Mouse (Mus musculus): ENCODE data around the gene Ppm1n. TPM values are rescaled to one million over a fixed set of nuclear protein-coding genes. Genes with fewer than 3 reads are reported as not detected.

The Ppm1n gene
- polyA plus RNA-seq, 1 experiment from 2014 or later, result 0.16 TPM

DNA sequence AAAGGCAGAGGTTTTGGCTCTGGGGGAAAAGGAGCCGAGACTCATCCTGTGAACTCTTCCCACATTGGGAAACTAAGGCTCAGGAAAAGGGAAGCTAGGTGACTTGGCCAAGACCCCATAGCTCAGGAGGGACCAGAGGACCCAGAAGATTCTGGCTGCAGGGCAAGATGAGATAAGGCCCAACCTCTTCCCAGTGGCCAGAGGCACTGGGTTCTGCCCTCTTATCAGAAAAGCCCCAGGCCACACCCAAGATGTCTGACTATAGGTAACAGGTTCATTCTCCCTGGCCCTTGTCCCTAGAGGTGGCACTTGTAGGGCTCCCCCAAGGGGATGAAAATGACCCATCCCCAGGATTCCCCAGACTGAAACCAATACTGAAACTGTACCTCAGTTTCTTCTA lies 33.0 kb downstream of the Ppm1n start:
- H3K4me1 ChIP-seq, result 0 out of 2 replicates have a peak, but pooled peaks cover 2% of the 10 kb centered on the region
- no peak overlapping the region for H3K4me3 ChIP-seq
- no peaks in the 10 kb centered on the region for H3K27me3 ChIP-seq (ENCODE audit: low read depth, poor library complexity, severe bottlenecking)
- H3K9me3 ChIP-seq (replicated peaks), result no peaks in the 10 kb centered on the region
- no peak for DNase-seq (ENCODE audit: low spot score)
- peaks cover 37% of the 10 kb centered on the region for H3K36me3 ChIP-seq
- WGBS, result 97% methylated on average over 1 of the region's 1 CpGs
- H3K27ac ChIP-seq, result no peak overlapping the region

DNA sequence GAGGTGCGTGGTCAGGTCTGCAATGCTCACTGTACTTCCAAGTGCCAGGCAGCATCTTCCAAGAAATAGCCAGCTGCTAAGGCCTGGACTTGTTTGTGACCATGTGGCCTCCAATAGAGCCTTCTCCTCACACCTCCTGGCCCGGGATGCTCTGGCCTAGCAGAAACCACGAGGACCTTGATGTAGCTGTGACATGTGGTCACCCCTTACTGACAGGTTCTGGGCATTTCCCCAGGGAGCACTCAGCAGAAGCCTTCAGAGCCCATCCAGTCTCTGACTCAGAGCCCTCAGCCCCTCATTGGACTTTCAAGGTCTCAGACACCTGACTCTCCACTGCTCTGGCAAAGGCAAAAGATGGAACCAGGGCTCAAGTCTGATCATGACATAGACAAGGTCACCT lies 34.8 kb downstream of the Ppm1n start:
- no peak for DNase-seq (ENCODE audit: low spot score)
- Histone ChIP-seq H3K9me3 (replicated peaks) (no peaks in the 10 kb centered on the region), H3K4me1 (0 out of 2 replicates have a peak, but pooled peaks cover 6% of the 10 kb centered on the region), H3K27ac (no peak overlapping the region), H3K36me3 (peaks cover 47% of the 10 kb centered on the region), H3K27me3 (ENCODE audit: low read depth, poor library complexity, severe bottlenecking) (no peaks in the 10 kb centered on the region), H3K4me3 (no peak overlapping the region)
- WGBS, result 91% methylated on average over 3 of the region's 3 CpGs

DNA sequence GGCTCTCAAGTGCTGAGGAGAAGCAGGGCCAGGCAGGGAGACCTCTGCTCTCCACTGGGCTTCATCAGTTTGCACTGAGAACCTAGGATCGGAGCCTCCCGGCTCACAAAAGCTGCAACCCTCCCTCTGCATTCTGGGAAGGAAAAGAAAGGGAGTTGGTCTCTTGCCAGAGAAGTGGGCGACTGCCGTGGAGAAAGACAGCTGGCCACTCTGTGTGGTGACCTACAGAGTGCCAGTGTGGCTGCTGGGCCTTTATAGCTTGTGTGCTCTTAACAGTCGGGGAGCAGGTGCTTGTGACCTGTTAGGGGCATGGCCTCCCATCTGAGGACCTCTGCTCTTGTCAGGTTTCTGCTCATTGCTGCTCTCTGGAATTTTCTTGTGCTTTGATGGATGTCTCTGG lies 36.0 kb downstream of the Ppm1n start:
- no peaks in the 10 kb centered on the region for H3K9me3 ChIP-seq (replicated peaks)
- DNase-seq (ENCODE audit: low spot score), result no peak
- H3K36me3 ChIP-seq, result peaks cover 47% of the 10 kb centered on the region
- H3K27me3 ChIP-seq (ENCODE audit: low read depth, poor library complexity, severe bottlenecking), result no peaks in the 10 kb centered on the region
- no peak overlapping the region for H3K4me3 ChIP-seq
- no peak overlapping the region for H3K27ac ChIP-seq
- 0 out of 2 replicates have a peak, but pooled peaks cover 7% of the 10 kb centered on the region for H3K4me1 ChIP-seq
- 89% methylated on average over 5 of the region's 5 CpGs for WGBS

DNA sequence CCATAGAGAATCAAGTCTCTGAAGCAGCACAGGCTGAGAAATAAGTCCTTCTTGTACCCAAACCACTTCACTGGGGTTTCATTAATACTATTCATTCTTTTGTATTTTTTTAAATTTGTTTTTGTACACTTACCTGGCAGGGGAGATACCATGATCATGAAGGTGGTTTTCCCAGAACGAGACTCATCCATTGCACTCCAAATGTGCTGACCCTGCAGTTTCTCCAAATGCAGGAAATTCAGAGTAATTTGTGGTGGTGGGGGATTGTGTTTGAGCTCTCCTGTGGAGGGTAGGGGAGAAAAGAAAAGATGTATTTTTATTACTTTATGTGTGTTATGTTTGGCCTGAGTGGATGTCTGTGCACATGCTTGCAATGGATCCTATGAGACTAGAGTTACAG lies 37.9 kb downstream of the Ppm1n start:
- Histone ChIP-seq H3K27me3 (ENCODE audit: low read depth, poor library complexity, severe bottlenecking) (no peaks in the 10 kb centered on the region), H3K36me3 (peaks cover 38% of the 10 kb centered on the region), H3K4me3 (no peak overlapping the region), H3K9me3 (replicated peaks) (no peaks in the 10 kb centered on the region), H3K4me1 (0 out of 2 replicates have a peak, but pooled peaks cover 7% of the 10 kb centered on the region), H3K27ac (no peak overlapping the region)
- 98% methylated on average over 1 of the region's 1 CpGs for WGBS
- no peak for DNase-seq (ENCODE audit: low spot score)

DNA sequence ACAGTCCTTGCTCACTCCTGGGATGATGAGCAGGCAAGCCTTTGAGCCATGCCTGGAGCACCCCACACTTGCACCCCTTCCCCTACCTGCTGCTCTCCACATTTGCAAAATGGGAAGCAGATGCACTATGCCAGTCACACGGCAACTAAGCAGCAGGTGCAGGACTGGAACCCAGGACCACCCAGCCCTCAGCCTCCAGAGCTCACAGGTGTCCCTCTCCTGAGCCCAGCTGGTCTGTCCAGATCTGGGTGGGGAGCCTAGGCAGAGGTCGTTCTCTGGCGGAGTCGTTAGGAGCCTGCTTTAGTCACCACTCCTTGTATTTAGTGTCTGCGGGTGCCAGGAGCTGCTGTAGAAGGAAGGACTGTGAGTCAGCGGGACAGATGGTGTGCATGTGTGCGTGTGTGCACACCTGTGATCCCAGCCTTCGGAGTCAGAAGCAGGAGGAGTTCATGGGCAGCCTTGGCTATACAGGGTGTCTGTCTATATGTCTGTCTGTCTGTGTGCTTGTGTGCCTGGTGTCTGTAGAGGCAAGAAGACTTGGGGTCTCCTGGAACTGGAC lies 38.9 kb downstream of the Ppm1n start:
- 92% methylated on average over 8 of the region's 8 CpGs for WGBS
- H3K9me3 ChIP-seq (replicated peaks), result no peaks in the 10 kb centered on the region
- no peak overlapping the region for H3K27ac ChIP-seq
- no peak for DNase-seq (ENCODE audit: low spot score)
- 0 out of 2 replicates have a peak, but pooled peaks cover 7% of the 10 kb centered on the region for H3K4me1 ChIP-seq
- H3K36me3 ChIP-seq, result peaks cover 28% of the 10 kb centered on the region
- H3K4me3 ChIP-seq, result no peak overlapping the region
- no peaks in the 10 kb centered on the region for H3K27me3 ChIP-seq (ENCODE audit: low read depth, poor library complexity, severe bottlenecking)

DNA sequence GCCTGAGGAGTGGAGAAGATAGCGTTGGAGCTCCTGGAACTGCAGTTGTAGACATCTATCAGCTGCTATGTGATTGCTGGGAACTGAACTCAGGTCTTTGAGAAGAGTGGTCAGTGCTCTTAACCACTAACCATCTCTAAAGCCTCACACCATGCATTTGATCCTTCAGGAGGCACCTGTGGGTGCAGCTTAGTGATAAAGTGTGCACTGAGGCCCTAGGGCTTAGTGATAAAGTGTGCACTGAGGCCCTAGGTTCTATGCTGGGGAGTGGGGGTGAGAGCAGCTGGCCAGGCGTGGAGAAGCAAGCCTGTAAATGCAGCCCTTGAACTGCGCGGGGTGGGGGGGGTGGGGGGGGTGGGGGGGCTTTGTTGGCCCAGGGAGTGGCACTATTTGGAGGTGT lies 39.9 kb downstream of the Ppm1n start:
- H3K27me3 ChIP-seq (ENCODE audit: low read depth, poor library complexity, severe bottlenecking), result no peaks in the 10 kb centered on the region
- H3K27ac ChIP-seq, result no peak overlapping the region
- WGBS, result 67% methylated on average over 4 of the region's 4 CpGs
- 0 out of 2 replicates have a peak, but pooled peaks cover 7% of the 10 kb centered on the region for H3K4me1 ChIP-seq
- H3K9me3 ChIP-seq (replicated peaks), result no peaks in the 10 kb centered on the region
- no peak overlapping the region for H3K4me3 ChIP-seq
- peaks cover 18% of the 10 kb centered on the region for H3K36me3 ChIP-seq
- no peak for DNase-seq (ENCODE audit: low spot score)

DNA sequence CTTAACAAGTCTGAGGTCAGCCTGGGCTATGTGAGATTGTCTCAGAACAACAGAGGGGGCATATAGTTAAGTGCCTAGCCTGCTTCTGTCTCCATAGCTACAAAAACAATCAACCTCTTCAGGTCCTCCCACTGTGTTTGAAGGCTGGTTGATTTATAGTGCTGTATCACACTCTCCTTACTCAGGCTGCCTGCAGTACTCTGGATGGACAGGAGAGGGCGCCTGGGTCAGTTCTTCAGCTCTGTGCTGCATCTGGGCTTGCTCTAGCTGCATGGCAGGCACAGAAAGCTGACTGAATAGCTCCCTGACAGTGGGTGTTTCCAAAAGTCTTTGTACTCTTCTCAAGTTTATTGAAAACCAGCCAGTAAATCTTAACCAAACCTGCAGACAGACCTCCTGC lies 40.4 kb downstream of the Ppm1n start:
- DNase-seq (ENCODE audit: low spot score), result peak; percentile 93
- Histone ChIP-seq H3K4me1 (0 out of 2 replicates have a peak, but pooled peaks cover 7% of the 10 kb centered on the region), H3K36me3 (peaks cover 16% of the 10 kb centered on the region), H3K27ac (no peak overlapping the region), H3K27me3 (ENCODE audit: low read depth, poor library complexity, severe bottlenecking) (no peaks in the 10 kb centered on the region), H3K4me3 (no peak overlapping the region), H3K9me3 (replicated peaks) (no peaks in the 10 kb centered on the region)
- WGBS, result 0% methylated on average over 1 of the region's 1 CpGs

DNA sequence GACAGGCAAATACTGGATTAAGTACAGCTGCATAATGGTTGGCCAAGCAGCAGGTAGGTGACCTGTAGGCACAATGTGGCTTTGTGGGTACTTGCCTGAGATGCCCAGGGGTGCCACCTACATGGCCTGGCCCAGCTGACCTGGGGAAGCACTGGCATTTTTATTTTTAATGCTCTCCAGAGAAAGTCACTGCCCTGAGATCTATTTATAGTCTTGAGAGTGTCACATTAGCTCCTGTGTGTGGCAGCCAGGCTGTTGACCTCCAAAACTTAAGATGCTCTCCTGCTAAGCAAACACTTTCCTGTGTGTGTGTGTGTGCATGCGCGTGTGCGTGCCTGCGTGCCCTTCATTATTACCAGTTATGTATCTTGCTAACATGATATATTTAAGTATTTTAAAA lies 41.5 kb downstream of the Ppm1n start:
- Histone ChIP-seq H3K36me3 (peaks cover 20% of the 10 kb centered on the region), H3K27me3 (ENCODE audit: low read depth, poor library complexity, severe bottlenecking) (no peaks in the 10 kb centered on the region), H3K4me1 (0 out of 2 replicates have a peak, but pooled peaks cover 7% of the 10 kb centered on the region), H3K4me3 (no peak overlapping the region), H3K9me3 (replicated peaks) (no peaks in the 10 kb centered on the region), H3K27ac (no peak overlapping the region)
- WGBS, result 95% methylated on average over 4 of the region's 4 CpGs
- no peak for DNase-seq (ENCODE audit: low spot score)

DNA sequence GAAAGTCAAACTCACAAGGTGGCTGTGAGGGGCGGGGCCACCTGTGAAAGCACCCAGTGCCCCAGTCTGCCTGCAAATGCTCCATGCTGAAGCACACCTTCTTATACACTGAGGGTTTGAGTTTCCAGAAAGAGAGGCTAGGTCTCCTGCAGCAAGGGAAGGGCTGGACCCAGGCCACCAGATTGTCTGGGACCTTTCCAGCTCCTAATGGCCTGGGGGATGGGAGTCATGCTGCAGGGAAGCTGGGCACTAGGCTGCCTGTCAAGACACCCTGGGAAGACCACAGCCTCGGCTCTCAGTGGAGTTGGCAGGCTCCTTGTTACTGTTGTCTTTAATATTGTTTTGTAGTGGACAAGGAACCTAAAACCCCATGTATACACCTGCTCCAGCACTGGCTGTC lies 43.5 kb downstream of the Ppm1n start:
- WGBS, result 80% methylated on average over 2 of the region's 2 CpGs
- H3K27ac ChIP-seq, result no peak overlapping the region

DNA sequence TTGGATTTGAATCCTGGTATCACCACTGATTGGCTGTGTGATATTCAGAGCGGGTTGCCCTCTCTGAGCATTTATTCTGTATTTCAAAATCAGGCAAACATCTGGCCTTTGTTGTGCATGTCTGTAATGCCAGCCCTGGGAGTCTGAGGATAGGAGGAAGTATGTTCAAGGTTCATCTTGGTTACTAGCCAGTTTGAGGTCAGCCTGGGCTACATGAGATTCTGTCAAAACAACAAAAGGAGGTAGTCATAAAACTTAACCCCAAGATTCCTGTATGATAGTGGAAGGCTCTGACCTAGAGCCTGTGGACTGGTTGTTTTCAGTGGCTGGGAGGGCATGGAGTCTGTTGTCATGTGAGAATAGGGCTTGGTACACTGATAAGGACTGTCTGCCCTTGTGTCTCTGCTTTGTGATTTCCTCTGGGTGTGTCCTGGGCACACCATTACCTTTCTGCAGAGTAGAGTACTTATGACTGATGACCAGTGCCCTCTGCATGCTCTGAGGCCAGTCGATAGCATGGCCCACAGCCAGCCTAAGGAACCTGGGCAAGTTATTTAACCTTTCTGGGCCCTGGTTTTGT lies 44.7 kb downstream of the Ppm1n start:
- Histone ChIP-seq H3K27me3 (ENCODE audit: low read depth, poor library complexity, severe bottlenecking) (no peaks in the 10 kb centered on the region), H3K4me1 (0 out of 2 replicates have a peak, but pooled peaks cover 4% of the 10 kb centered on the region), H3K27ac (no peak overlapping the region), H3K4me3 (no peak overlapping the region), H3K9me3 (replicated peaks) (no peaks in the 10 kb centered on the region), H3K36me3 (peaks cover 34% of the 10 kb centered on the region)
- 95% methylated on average over 2 of the region's 2 CpGs for WGBS
- no peak for DNase-seq (ENCODE audit: low spot score)

More for the DNA sequence above, 43.5 kb downstream of the Ppm1n start:
- Histone ChIP-seq H3K9me3 (replicated peaks) (no peaks in the 10 kb centered on the region), H3K4me3 (no peak overlapping the region), H3K36me3 (peaks cover 32% of the 10 kb centered on the region), H3K4me1 (0 out of 2 replicates have a peak, but pooled peaks cover 7% of the 10 kb centered on the region), H3K27me3 (ENCODE audit: low read depth, poor library complexity, severe bottlenecking) (no peaks in the 10 kb centered on the region)
- DNase-seq (ENCODE audit: low spot score), result no peak

DNA sequence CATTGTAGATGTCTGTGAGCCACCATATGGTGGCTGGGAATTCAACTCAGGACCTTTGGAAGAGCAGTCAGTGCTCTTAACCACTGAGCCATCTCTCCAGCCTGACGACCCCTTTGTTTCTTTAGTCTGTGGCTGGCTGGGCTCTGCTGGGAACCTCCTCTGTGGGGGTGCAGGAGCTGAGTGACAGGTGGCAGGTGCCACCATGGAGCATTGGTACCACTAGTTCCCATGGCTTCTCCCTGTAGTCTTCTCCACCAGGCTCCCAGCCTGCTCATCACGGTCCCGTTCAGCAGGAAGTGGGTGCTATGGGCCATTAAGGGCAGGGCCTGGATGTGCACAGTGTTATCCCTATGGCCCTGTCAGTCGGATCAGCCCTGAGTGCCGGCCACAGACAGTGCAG lies 45.2 kb downstream of the Ppm1n start:
- no peaks in the 10 kb centered on the region for H3K9me3 ChIP-seq (replicated peaks)
- no peak for DNase-seq (ENCODE audit: low spot score)
- 84% methylated on average over 5 of the region's 5 CpGs for WGBS
- H3K4me3 ChIP-seq, result no peak overlapping the region
- no peaks in the 10 kb centered on the region for H3K27me3 ChIP-seq (ENCODE audit: low read depth, poor library complexity, severe bottlenecking)
- no peak overlapping the region for H3K27ac ChIP-seq
- peaks cover 36% of the 10 kb centered on the region for H3K36me3 ChIP-seq
- H3K4me1 ChIP-seq, result peaks cover 7% of the 10 kb centered on the region

DNA sequence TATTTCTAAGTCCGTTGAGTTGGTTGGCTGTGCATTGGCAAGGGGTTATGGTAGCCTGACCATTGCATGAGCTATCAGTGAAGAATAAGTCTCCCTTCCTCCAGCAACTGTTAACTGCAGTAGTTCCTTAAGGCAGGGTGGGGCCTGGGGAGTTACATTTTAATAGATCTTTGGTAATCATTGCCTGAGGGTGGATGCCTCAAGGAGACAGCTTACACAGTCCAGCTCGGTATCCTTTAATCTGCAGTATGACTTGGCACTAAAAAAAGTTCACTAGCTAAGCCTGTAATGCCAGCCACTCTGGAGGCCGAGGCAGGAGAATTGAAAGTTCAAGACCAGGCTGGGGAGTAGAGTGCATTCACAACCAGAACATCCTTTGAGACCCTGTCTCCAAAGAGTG lies 48.0 kb downstream of the Ppm1n start:
- no peak for DNase-seq (ENCODE audit: low spot score)

DNA sequence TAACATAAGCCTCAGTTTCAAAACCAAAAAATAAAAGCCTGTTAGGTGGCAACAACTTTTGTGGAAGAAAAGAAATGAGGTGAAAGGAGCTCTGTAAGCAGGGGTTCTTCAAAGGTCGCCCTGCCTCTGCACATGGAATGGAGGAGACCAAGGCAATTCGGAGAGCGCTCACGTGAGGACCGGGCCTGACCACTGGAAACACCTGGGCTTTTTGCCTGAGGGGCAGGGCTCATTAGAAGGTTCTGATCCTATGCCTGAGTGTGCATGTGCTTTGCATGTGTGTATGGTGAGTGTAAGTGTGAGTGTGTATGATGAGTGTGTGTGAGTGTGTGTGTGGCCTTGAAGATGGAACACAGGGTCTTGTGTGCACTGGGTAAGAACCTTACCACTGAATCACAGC lies 49.0 kb downstream of the Ppm1n start:
- peaks cover 39% of the 10 kb centered on the region for H3K36me3 ChIP-seq
- no peak for DNase-seq (ENCODE audit: low spot score)
- peaks cover 22% of the 10 kb centered on the region for H3K4me1 ChIP-seq
- no peak overlapping the region; the same call in 1 of the 2 replicates for H3K4me3 ChIP-seq
- no peak overlapping the region for H3K27ac ChIP-seq
- 96% methylated on average over 5 of the region's 5 CpGs for WGBS
- no peaks in the 10 kb centered on the region for H3K9me3 ChIP-seq (replicated peaks)
- no peaks in the 10 kb centered on the region for H3K27me3 ChIP-seq (ENCODE audit: low read depth, poor library complexity, severe bottlenecking)

More for the DNA sequence above, 48.0 kb downstream of the Ppm1n start:
- Histone ChIP-seq H3K36me3 (peaks cover 36% of the 10 kb centered on the region), H3K4me3 (no peak overlapping the region), H3K4me1 (peaks cover 19% of the 10 kb centered on the region), H3K9me3 (replicated peaks) (no peaks in the 10 kb centered on the region), H3K27me3 (ENCODE audit: low read depth, poor library complexity, severe bottlenecking) (no peaks in the 10 kb centered on the region), H3K27ac (no peak overlapping the region)
- 91% methylated on average over 3 of the region's 3 CpGs for WGBS

Data from limb, embryonic 10.5 days (tissue).